Mouse (Mus musculus): ENCODE data around the gene Slc30a6.
"Not testable (repeated sequence)": the region's sequence is repeated elsewhere in the genome, so short reads cannot be mapped to it uniquely, and the experiment has no call there.

Gene Slc30a6

DNA sequence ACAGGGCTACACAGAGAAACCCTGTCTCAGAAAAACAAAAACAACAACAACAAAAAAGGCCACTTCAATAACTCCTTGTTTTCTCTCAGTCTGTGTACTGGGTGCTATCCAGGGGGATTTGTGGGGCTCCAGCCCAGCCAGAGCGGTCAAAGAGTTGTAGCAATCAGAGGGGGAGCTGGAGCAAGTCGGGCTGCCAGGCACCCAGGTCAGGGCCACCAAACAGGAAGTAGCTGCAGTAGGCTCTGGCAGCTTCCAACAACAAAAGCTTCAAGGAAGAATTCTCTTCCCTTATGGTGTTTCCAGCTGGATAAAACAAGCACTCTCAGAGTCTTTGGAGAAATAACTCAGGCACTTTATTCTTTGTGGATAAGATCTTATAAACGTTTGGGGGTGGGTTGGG lies 58.5 kb downstream of the Slc30a6 start:
- DNase-seq, result no peak

DNA sequence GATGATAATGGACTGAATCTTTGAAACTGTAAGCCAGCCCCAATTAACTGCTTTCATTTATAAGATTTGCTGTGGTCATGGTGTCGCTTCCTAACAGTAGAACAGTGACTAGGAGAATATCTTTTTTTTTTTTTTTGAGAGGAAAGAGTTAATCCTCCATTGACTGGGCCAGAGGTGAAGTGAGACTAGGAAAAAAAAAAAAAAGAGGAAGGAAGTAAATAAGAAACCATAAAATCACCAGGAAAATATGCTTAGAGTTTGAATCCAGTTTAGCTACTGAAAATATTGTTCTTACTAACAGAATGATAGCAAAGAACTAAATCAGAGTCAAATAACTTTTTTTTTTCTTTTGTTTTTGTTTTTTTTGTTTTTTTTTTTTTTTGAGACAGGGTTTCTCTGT lies 59.3 kb downstream of the Slc30a6 start:
- no peak for DNase-seq

DNA sequence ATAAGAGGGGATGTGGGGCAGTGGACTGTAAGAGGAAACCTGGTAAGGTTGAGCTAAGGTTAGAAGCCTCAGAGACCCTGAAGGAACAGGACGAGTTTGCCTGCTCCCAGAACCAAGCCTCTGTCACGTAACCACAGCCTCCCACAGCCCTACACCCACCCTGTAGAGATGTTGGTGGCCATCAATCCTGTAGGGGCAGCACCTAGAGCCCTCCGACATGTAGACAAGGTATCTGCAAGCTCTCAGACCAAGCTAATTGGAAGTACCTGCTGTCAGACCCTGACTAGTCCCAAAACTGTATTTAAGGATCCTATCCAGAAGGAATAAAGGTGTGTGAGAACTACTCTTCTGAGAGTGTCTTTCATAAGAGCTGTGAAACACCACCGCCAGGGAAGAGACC lies 60.0 kb downstream of the Slc30a6 start:
- DNase-seq, result no peak

DNA sequence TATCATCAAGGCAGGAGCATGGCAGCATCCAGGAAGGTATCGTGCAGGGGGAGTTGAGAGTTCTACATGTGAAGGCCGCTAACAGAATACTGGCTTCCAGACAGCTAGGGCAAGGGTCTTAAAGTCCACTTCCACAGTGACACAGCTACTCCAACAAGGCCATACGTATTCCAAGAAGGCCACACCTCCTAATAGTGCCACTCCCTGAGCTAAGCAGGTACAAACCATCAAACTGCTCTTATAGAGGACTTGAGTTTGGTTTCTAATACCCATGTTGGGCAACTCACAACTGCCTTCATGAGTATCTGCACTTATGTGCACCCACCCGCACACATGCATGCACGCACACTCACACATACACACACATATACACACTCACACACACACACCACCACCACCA lies 61.4 kb downstream of the Slc30a6 start:
- no peak for DNase-seq

DNA sequence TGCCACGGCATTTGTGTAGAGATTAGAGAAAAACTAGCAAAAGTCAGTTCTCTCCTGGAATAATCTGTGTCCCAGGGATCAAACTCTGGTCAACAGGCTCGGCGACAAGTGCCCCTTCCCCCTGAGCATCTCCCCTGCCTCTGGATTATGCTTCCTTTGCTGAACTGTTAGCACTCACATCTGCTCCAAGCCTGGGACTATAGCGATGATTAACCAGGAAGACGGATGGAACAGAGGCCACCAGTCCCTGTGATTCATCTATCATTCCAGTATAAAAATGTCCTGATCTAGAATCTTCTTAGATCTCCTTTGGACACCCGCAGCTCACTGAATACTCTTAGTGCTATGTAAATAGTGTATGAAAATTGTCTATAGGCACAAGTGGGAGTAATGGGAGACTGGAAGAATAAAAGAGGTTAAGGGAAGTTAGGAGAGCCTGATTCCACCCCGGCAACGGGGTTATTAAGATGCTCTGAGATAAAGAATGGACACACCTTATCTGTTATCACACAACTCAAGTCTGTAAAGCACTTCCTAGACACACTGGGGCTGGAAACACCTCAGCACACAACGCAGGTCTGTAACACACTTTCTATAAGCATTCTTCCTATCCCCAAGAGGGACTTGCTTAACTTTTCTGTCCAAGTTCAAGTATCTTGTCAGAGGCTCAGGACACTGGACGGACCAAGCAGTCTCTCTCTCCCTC lies 62.7 kb downstream of the Slc30a6 start:
- no peak for DNase-seq

DNA sequence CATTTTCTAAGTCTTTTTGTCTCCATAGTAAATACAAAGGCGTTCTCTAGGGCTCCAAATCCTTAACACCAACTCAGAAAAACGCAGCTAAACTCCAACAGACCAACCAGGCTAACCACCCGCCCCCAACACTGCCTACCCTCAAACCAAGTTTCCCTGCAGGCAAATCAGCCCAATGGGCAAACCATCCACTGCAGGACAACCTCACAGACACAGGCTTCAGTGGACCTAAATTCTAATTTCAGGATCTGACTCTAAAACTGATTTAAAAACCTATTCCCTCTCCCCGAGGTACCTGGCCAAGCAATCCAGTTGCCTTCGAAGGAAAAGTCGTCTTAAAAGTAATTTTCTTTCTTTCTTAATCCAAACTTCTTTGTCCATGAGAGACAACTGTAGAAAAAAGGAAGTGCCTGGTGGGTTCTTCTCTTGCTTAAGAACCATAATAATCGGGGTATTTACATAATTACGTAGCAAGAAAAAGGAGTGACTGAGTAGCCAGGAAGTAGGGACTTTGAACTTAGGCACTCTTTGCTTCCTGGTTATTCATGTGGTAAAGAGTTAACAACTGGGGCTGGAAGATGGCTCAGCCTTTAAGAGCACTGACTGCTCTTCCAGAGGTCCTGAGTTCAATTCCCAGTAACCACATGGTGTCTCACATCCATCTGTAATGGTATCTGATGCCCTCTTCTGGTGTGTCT lies 63.5 kb downstream of the Slc30a6 start, which contains the start of gene Nlrc4:
Gene Nlrc4, minus strand, starts transcription at position 432 of the 698 bp plus-strand sequence.
- no peak for DNase-seq

DNA sequence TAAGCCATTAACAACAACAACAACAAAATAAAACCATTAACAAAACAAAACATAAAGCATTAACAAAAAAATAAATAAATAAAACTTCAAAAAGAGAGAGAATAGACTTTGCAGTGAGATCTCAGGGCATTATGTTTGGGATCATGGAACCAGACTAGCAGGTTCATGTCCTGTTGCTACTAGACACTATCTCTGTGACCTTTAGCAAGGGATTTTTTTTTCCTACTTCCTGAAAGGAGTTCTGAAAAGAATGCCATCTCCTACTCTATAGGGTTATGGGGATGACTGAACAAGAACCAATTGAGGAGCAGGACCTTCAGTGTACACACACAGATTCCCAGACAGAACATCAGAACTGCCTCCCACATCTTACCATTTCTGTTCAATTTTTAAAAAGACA lies 68.1 kb downstream of the Slc30a6 start:
- no peak for DNase-seq

DNA sequence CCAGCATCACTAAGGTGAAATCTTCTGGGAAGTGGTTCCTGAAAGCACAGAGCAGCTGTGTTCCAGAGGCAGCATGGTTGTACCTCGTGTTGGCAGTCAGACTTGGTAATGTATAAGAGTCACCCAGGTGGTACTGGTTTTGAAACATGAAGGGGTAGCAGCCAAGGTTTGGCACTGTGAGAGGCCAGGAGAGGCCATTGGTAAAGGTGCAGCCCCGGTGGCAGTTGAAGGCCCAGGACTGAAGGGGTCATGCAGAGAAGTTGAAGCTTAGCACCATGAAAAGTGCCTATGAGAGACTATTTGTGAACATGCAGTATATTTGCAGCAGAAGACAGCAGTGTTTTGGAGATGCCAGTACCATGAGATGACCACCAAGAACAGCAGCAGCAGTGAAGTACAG lies 72.6 kb downstream of the Slc30a6 start:
- DNase-seq, result not testable (repeated sequence)

DNA sequence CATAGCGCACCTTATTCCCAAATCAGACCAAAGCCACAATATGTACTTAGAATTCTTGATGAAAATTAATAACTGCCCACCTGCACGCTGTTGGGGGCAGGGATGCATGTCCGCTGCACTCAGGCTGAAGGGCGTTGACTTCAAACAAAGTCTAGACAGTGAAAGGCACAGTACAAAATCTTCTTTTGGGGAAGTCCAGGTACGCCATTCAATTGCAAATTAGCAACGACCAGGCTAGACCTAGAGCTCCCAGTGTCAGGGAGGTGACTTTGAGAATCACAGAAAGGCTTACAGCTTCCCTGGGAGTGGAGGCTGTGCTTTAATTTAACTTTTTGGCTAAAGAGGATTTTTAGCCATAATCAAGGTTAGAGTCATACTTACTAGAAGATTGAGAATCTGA lies 74.7 kb downstream of the Slc30a6 start:
- DNase-seq, result not testable (repeated sequence)
